Mouse (Mus musculus): ENCODE data around the gene Arid3a.

- TF ChIP-seq ZNF384 (IDR thresholded peaks at IDR 0.05; ENCODE audit: low read depth, low read length) (no peak), CHD2 (IDR thresholded peaks at IDR 0.05; ENCODE audit: low read depth, low read length) (no peak)
Observed at GRCm38 (mm10) chr10:79916081-79916480, 10.8 kb upstream of the Arid3a start.
